Mouse (Mus musculus) right cerebral cortex, postnatal 10 days (tissue): ENCODE measurements around the gene Rcl1.

Source experiments
- DNase-seq, 2 experiments: peaks; one replicate each; pipeline ENCODE4 v3.0.0; 2021; ENCODE audit warnings: low spot score in 2 of 2

The Rcl1 gene

DNA sequence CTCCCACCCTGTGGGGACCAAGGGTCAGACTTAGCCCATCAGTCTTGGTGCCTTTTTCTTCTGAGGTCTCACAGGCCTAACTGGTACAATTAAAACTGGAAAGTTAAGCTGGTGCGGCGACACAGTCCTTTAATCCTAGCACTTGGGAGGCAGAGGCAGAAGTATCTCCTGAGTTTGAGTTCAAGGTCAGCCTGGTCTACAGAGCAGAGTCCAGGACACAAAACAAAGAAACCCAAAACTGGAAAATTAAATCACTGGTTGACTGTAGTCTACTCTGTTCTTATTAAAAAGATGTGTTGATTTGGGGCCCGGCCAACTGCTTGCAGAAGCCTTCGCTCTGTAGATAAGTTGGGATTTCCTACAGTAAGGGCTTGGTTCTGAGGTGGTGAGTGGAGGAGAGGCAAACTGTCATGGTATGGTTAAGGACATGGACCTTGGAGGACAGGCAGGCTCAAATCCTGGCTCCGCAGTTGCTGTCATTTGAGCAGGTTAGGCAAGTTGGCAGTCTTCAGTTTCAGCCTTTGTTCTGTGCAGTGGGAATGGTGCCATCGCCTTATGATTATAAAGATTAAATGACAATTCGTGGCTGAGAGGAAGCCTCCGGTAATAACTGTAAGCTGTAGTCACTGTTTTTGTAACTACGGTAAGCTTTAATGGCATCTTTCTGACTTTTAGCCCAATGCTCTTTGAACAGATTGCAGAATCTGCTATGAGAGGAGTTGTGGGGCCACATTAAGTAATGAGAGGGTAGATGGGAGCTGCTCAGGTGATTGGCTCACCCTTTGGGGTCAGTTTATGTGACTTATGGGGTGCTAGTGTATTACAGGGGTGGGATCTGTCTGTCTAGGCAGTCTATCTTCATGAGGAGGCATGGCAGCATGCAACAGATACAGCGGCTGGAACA is 12.8 kb downstream of the Rcl1 start:
- DNase-seq = no peak

DNA sequence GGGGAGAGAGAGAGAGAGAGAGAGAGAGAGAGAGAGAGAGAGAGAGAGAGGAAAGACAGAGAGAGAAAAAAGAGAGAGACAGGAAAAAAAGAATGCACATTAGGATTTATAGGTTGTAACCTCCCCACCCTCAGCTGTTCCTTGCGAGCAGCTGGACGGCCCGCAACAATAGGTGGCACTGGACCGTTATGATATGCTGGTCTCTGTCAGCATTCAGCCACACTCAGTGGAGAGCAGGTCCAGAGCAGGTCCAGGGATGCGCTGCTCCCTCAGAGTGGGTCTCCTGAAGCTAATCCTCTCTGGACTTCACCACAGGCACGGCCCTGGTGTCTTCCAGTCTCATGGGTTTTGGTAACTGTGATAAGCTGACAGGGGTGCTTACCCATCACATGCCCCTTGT is 15.6 kb downstream of the Rcl1 start:
- no peak for DNase-seq

DNA sequence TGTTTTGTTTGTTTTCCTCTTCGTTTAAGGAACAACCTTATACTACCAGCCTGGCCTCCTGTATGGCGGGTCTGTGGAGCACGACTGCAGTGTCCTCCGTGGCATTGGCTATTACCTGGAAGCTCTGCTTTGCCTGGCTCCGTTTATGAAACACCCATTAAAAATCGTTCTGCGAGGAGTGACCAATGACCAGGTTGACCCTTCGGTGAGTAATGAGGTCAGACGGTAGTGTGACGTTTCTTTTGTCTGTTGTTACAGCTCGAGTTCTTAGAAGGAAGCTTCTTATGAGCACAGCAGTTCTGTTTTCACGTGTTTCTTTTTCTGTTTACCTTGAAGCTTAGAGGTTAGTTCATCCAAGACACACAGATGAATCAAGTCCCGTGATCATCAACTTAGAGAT is 17.0 kb downstream of the Rcl1 start:
- DNase-seq = no peak

DNA sequence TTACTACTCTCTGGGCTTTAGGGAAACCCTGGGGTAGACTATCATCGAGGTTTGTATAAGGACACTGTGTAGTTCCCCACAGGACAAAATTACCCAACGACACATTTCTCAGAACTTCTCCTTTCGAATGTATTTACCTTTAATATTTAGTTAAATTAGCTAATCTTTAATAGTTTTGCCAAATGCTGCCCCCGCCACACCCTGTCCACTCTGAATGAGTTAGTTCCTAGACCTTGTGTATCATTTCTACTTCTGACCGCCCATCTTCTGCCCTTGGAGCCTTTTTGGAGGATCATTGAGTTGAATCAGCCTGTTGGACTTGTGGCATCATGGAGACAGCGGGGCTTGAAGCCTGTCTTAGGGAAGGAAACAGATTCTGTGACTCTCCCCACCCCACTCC is 19.1 kb downstream of the Rcl1 start:
- no peak for DNase-seq

DNA sequence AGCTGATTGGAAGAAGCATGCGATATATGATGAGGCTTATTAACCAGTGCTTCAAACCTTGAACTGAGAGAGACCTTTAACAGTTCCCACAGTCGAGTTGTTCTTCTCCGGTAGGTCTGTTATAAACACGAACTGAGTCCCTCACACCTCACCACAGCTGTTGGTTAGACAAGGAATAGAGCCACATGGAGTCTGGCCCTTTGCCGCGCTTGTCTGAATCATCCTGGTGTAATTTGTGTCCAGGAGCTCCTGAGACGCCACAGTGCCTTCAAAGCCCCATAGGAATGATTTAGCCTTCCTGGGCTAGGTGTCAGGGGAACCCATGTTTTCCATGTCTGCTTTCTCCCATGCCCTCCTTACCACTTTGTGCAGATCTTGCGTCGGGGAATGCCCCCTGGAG is 20.2 kb downstream of the Rcl1 start:
- no peak for DNase-seq

DNA sequence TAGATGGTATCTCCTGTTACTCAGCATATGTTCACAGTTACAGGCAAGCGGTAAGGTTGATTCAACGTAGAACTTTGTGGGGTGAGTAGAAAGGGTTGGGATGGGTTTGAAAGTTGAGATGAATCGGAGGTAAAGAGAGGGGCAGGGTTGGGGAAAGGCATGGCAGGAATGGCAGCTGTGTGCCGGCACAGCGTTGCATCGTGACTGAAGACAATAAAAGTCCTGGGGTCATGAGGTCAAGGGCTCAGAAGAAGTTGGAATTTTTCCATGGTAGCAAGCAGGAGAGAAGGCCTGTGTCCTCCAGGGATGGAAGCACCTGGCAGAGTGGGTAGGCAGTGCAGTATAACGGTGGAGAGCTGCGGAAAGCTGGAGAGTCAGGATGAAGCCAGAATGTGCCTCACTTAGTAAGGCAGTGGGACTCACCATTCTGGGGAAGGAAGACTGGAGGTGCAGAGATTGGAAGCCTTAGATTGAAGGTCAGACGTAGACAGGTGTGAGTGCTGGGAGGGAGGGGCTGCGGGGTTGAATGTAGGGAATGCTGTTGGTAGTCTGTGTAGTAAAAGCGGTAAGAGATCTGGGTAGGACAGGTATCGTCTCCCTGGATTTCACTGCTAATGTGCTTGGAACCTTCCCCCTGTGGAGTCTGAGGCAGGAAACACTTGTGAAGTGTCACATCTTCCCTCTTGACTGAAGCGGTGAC is 23.9 kb downstream of the Rcl1 start:
- no peak for DNase-seq

DNA sequence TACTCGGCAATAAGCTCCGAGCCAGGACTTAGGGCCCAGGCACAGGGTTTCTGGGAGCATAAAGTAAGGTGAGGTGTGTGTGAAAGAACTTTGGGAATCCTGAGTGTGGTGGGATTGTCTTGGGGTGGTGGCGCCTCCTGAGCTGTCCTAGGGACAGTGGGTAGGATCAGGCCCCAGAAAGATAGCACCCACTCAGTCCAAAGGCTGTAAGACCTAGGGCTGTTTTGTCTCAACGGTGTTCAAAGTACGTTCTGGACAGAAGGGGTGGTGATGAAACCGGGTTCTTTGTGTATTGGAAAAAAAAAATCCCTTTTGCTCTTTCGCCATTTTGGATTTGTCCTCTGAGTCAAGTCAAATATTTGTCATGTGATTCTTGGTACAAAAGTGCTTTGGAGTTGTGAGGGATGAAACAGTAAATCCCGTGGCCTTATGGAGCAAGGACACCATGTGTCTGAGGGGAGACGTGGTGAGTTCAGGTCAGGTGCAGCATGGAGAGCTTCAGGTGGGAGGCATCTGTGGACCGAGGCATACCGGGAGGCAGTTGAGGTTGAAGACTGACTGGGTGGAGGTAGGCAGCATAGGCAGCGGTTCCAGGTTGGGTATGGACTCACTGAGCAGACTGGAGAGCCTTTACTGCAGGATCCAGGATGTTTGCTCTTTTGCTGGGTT is 25.3 kb downstream of the Rcl1 start:
- DNase-seq = no peak

DNA sequence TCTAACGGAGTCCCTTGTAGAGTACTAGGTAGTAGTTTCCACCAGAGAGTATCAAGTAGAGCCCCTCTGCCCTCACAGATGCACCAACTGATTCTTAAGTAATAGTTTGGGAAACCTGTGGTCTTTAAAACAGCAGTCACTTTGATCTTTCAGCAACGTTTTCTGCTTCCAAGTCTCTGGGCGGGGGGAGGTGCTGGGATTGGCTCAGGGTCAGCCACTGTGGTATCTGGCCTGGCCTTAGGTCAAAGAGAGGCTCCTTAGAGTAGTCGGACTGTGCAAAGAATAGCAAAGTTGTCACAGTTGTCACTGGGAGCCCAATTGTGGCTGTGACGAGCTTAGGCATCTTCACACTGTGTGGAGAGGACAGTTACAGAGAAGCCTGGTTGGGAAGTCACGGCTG is 26.2 kb downstream of the Rcl1 start:
- DNase-seq = no peak

DNA sequence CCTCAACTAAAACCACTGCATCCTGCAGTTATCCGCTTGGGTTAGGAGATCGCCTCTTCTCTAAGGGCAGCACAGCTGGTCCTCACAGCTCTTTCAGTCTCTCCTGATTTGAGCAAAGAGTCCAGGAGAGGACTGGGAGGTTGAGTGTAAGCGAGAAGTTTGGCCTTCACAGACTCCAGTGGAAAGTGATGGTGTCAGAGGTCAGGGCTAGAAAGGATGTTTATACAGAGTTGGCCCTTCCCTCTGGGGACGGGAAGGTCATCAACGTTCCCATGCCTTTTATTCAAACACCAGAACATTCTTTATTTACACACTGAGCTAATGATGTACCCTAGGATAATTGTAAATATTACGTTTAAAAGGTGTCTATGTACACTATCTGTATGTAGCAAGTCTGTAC is 27.0 kb downstream of the Rcl1 start:
- DNase-seq = no peak

DNA sequence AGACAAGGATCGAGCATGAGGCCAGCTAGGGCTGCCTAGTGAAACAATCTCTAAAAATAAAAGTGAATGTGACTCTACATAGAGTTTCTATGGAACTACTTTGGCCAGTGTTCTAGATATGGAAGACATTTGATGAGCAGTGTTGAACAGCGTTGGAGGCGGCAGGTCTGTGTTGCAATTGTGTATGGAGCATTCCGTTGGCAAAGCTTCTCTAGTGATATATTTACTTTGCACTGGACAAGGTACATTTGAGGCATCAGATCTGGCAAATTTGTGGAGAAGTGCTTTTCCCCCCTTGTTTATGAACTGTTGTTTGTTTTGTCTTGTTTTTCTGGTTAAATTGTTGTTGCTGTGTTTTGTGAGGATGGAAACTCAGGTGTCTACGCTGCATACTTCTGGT is 28.4 kb downstream of the Rcl1 start:
- DNase-seq = no peak

DNA sequence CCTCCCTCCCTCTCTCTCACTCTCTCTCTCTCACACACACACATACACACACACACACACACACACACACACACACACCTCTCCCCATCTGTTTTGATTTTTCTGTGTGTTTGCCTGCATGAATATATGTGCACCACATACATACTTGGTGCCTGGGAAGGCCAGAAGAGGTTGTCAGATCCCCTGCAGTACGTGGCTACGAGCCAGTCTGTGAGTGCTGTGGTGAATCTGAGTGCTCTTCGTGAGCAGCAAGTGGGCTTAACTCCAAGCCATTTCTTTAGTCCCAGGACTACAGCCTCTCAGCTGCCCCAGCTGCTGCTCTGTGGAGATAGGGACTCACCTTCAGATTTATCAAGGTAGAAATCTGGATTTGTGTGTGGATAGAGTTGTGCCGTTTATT is 30.0 kb downstream of the Rcl1 start:
- DNase-seq = no peak

DNA sequence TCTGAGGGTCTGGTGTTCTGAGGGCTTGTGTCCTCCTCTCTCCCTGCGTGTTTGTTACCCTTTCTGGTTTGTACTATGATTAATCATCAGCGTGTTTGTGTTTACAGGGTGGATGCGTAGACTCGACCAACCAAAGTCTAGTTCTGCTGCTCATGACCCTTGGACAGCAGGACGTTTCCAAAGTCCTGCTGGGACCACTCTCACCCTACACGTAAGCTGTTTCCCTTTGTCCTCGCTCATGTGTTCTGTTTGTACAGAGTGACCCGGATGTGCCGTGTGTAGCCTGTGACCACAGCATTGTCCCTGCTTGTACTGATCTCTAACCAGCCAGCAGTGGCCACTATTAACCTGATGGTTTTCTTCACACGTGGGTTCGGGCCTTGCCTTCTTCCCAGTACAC is 33.1 kb downstream of the Rcl1 start:
- no peak for DNase-seq

DNA sequence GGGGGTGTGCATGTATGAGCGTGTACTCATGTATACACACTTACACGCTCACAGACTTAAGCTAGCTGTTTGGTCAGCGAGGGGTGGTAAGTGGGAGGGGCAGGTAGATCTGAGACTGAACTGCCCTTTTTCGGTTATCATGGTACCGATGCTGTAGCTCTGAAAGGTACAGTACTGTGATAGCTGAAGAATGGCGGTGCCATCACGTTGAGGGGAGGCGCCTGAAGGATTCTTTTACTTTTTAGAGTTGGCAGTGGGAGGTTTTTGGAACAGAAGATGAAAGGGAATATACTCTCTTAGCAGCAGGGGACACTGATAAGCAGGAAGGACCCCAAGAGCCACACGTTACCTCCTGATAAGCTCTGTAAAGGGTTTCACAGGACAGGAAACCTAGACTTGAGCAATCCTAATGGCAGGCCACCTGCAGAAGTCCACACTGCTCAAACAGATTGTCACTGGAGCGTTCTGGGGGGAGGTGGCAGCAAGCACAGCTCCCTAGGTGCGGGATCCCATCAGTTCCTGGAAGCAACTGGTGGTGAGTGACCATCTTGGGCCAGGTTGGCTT is 34.1 kb downstream of the Rcl1 start:
- DNase-seq = no peak

DNA sequence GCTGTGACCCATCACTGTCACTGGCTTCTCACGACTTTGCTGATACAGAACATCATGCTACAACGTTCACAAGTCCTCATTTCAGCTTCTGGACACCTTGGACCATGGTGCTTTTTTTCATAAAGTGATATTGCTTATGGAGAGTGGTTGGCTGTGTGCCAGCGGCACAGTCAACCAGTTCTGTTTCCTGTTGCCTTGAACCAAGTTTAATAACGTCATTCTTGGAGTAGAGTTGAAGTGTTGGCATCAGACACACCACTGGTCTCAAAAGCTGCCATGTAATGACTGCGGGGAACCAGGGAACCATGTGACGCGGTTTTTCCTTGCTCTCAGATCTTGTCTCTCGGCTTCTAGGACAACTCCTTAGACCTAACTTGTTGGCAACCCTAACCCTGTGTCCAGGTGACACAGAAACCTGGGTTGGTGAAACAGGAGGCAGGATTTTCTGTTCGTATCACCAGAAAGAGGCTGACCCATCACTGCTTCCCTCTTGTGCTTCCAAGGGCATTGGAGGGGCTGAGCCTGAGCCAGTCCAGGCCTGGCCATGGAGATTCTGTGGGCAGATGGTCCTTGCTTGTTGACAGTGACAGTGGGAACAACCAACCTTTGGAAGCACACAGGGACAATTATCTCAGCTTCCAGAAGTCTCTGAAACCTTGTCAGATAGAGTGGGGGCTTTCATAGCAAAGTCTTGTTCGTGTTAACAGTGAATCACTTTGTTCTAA is 37.5 kb downstream of the Rcl1 start:
- no peak for DNase-seq

DNA sequence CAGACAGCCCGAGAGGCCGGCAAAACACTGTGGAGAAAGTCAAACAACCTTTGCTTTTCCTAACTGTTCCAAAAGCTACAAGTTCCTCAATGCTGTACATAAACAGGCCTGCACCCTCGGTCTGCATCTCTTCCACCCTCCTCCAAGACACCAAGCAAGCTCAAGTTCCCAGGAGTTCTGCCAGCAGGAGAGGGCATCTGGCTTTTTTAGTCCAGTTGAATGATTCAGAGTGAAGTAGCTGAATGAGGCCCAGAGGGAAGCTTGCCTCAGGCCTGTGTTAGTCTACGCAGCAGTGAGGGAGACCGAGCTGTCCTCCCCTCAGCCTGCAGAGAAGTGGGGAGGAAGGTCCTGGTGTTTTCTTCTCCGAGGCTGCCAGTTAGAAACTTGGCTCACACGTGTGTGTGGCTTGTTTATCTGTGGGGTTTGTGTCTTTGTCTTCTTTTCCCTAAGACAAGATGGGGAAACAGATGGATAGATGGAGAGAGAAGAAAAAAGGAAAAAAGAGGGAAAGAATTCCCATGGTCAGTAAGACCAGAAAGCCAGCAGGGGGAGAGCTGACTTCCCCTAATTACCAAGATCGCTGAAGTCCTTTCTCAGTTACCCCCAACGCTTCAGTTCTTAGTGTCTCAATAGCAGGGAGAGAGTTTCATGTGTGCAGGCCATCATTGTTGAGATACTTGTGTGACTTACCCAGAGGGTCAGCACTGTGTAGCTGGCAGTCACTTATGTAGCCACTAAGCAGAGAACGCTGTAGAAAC is 38.7 kb downstream of the Rcl1 start:
- peak in 1 of 2 experiments; percentile 35 for DNase-seq

DNA sequence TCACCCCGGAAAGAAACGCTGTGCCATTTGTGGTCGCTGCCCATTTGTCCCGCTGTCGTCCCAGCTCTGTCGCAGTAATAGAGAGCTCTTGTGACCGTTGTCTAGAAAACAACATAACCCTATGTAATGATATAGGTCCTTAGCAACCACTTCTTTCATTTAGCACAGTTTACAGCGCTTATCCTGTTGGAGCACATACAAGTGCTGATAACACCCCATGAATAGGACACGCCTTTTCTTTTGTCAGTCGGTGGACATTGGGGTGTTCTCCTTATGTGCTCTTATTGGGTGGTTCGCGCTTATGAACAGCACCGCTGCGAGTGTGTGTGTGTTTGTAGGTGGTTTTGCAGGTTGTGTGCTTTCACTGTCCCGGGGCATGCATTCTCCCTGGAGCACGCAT is 39.8 kb downstream of the Rcl1 start:
- no peak for DNase-seq

DNA sequence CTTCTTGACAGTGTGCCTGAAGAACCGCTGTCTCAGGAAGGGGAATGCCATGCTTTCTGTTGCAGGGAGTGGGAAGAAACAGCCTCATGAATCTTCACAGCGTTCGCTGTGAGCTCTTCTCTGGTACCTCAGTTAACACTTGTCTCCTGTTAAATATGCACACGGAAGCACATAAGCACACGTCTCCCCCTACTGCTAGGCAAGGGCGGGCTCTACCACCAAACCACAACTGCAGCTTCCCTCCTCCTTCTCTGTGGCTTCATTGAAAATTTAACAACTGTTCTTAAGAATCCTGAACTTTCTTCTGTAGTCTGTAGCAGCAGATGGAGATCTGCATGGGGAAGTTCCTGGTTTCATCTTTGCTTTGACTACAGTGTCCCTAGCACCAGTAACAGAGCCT is 41.1 kb downstream of the Rcl1 start:
- no peak for DNase-seq

DNA sequence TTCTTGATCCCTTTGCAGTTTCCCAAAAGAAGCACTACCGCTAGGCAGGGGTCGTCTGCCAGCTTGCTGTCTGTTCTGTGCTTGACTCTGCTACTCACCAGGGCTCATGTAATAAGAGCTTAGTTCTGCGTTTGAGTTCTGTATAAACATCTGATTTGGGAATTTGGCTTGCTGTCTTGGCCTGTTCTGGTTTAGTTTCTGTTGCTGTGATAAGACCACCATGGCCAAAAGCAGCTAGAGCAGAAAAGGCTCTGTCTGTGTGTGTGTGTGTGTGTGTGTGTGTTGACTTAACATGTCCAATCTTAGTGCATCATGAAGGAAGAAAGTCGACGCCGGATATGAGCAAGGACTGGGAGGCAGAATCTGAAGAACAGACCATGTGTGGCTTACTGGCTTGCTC is 44.2 kb downstream of the Rcl1 start:
- DNase-seq = no peak

DNA sequence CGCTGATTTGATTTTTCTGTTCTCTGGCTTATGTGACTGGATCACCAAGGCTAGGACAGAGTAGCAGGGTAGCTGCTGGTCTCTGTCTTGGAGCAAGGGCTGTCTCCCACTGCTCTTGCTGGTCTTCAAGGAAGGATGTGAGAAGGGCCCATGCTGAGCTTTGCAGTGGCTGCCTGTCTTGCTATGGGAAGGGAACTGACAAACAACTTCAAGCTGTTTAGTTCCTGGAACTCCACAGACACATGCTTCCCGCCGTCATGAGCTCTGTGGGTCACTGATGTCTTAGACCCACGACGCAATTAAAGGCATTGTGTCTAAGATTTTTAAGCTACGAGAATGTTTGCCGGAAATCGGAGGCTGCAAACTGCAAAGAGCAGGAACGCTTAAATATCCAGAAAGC is 45.6 kb downstream of the Rcl1 start:
- DNase-seq = no peak

DNA sequence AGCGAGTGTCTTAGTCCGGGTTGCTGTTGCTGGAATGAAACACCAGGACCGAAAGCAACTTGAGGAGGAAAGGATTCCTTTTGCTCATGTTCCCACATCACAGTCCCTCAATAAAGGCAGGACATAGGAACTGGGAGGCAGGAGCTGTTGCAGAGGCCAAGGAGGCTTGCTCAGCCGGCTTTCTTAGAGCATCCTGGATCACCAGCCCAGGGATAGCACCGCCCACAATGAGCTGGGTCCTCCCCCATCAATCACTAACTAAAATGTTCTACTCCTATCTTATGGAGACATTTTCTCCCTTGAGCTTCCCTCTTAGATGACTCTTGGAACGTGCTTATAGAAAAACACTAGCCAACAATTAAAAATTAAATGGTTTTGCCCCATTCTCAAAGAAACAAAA is 48.4 kb downstream of the Rcl1 start:
- no peak for DNase-seq

DNA sequence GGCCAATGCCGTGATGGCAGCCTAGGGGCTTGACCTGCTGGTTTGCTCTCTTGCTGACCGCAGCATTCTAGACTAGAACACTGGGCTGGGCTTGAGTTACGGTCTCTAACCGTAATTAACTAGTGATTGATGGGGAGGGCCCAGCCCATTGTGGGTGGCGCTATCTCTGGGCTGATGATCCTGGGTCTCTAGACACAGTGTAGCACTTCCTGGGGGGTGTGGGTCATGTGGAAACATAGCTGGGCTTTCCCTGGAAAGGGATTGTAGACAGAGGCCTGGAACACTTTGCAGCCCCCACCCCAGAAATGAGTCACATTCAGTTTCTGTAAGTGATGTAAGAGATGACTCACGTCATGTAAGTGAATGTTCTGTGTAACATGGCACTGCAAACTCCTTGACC is 48.9 kb downstream of the Rcl1 start:
- no peak for DNase-seq
